Mouse (Mus musculus) MEL (cell line): ENCODE results near the gene Grin2d. TPM values are rescaled to one million over a fixed set of nuclear protein-coding genes. Genes with fewer than 3 reads are reported as not detected.

Experiments
- DNase-seq: peaks from one replicate; pipeline ENCODE4 v3.0.0; 2011; ENCODE audit warnings: low read depth, low spot score
- H3K27ac ChIP-seq: 2 replicates; pipeline ENCODE4 v1.5.1; 2012; ENCODE audit warnings: low read depth, mild to moderate bottlenecking, control low read depth, low read length, moderate library complexity; ENCODE audit not compliant: control insufficient read depth
- H3K27me3 ChIP-seq, 2 experiments: fragments of 150-350 bp in 1 of 2; sonication (generic) in 1 of 2; 2 replicates each; pipeline ENCODE4 v1.6.1; 2012; ENCODE audit warnings: low read length in 2 of 2, mild to moderate bottlenecking in 2 of 2, improper control_type of control experiment in 1 of 2, moderate library complexity in 1 of 2; ENCODE audit not compliant: insufficient read depth in 2 of 2, control insufficient read depth in 1 of 2
- H3K36me3 ChIP-seq, 2 experiments: 2 replicates each; pipeline ENCODE4 v1.6.1; 2012 to 2014; ENCODE audit warnings: low read length in 2 of 2, improper control_type of control experiment in 1 of 2, inconsistent platforms in 1 of 2, mild to moderate bottlenecking in 1 of 2; ENCODE audit not compliant: insufficient read depth in 2 of 2, control insufficient read depth in 1 of 2
- H3K4me1 ChIP-seq, 2 experiments: fragments of 150-350 bp in 1 of 2; sonication (generic) in 1 of 2; 2 replicates each; pipeline ENCODE4 v1.6.1; 2012; ENCODE audit warnings: low read length in 2 of 2, improper control_type of control experiment in 1 of 2, mild to moderate bottlenecking in 1 of 2; ENCODE audit not compliant: insufficient read depth in 2 of 2, control insufficient read depth in 1 of 2
- H3K4me3 ChIP-seq, 2 experiments: fragments of 150-350 bp in 1 of 2; sonication (generic) in 1 of 2; 2 replicates each; pipeline ENCODE4 v1.5.1; 2012; ENCODE audit warnings: low read depth in 2 of 2, low read length in 2 of 2, mild to moderate bottlenecking in 2 of 2, moderate library complexity in 2 of 2, control low read depth in 1 of 2, improper control_type of control experiment in 1 of 2; ENCODE audit not compliant: control insufficient read depth in 1 of 2, insufficient read depth in 1 of 2
- H3K79me2 ChIP-seq: 2 replicates; pipeline ENCODE4 v1.6.1; 2012; ENCODE audit warnings: mild to moderate bottlenecking, low read length, moderate library complexity; ENCODE audit not compliant: control insufficient read depth, poor library complexity, insufficient read depth
- H3K9ac ChIP-seq: 2 replicates; pipeline ENCODE4 v1.6.1; 2012; ENCODE audit warnings: low read depth, mild to moderate bottlenecking, control low read depth, low read length, moderate library complexity; ENCODE audit not compliant: control insufficient read depth, poor library complexity, severe bottlenecking
- H3K9me3 ChIP-seq: fragments of 150-350 bp; sonication (generic); replicated peaks from 2 replicates; pipeline ENCODE4 v1.6.1; 2012; ENCODE audit warnings: mild to moderate bottlenecking, low read length, improper control_type of control experiment, moderate library complexity; ENCODE audit not compliant: insufficient read depth
- BHLHE40 ChIP-seq: IDR thresholded peaks from 2 replicates; pipeline ENCODE4 v1.6.1; 2012; ENCODE audit warnings: low read depth, mild to moderate bottlenecking, inconsistent platforms, low read length, improper control_type of control experiment, borderline replicate concordance
- CHD1 ChIP-seq: IDR thresholded peaks from 2 replicates; pipeline ENCODE4 v1.6.1; 2012; ENCODE audit warnings: low read depth, mild to moderate bottlenecking, inconsistent platforms, low read length, improper control_type of control experiment
- CHD2 ChIP-seq: IDR thresholded peaks from 2 replicates; pipeline ENCODE4 v1.6.1; 2011; ENCODE audit warnings: low read length, improper control_type of control experiment
- CTCF ChIP-seq, 3 experiments: IDR thresholded peaks in 2 of 3; conservative IDR thresholded peaks in 1 of 3; 2 replicates each; pipeline ENCODE4 v1.5.1; 2011 to 2012; ENCODE audit warnings: low read length in 3 of 3, low read depth in 2 of 3, mild to moderate bottlenecking in 2 of 3, improper control_type of control experiment in 1 of 3, inconsistent platforms in 1 of 3, mixed read lengths in 1 of 3, moderate library complexity in 1 of 3; ENCODE audit not compliant: control insufficient read depth in 1 of 3, insufficient read depth in 1 of 3, poor library complexity in 1 of 3, severe bottlenecking in 1 of 3
- ELF1 ChIP-seq: IDR thresholded peaks from 2 replicates; pipeline ENCODE4 v1.6.1; 2014; ENCODE audit warnings: low read depth, mild to moderate bottlenecking, inconsistent platforms, low read length, improper control_type of control experiment, moderate library complexity
- EP300 ChIP-seq, 2 experiments: IDR thresholded peaks; 2 replicates each; pipeline ENCODE4 v1.6.1; 2011; ENCODE audit warnings: improper control_type of control experiment in 2 of 2, low read length in 2 of 2, low read depth in 1 of 2, mild to moderate bottlenecking in 1 of 2
- ETS1 ChIP-seq: IDR thresholded peaks from 2 replicates; pipeline ENCODE4 v1.6.1; 2012; ENCODE audit warnings: low read depth, mild to moderate bottlenecking, inconsistent platforms, low read length, improper control_type of control experiment, moderate library complexity
- GABPA ChIP-seq: IDR thresholded peaks from 2 replicates; pipeline ENCODE4 v1.6.1; 2012; ENCODE audit warnings: low read depth, mild to moderate bottlenecking, inconsistent platforms, low read length, improper control_type of control experiment, moderate library complexity
- JUND ChIP-seq: IDR thresholded peaks from 2 replicates; pipeline ENCODE4 v1.6.1; 2011; ENCODE audit warnings: low read depth, mild to moderate bottlenecking, improper control_type of control experiment, low read length
- MAFK ChIP-seq: IDR thresholded peaks from 2 replicates; pipeline ENCODE4 v1.6.1; 2011; ENCODE audit warnings: low read depth, mild to moderate bottlenecking, low read length, improper control_type of control experiment, borderline replicate concordance
- MAX ChIP-seq: IDR thresholded peaks from 2 replicates; pipeline ENCODE4 v1.6.1; 2011; ENCODE audit warnings: low read length, improper control_type of control experiment
- MAZ ChIP-seq: IDR thresholded peaks from 2 replicates; pipeline ENCODE4 v1.6.1; 2012; ENCODE audit warnings: low read depth, mild to moderate bottlenecking, inconsistent platforms, low read length, improper control_type of control experiment
- MYB ChIP-seq: IDR thresholded peaks from 2 replicates; pipeline ENCODE4 v1.6.1; 2011; ENCODE audit warnings: mild to moderate bottlenecking, low read depth, low read length, improper control_type of control experiment
- NELFE ChIP-seq: IDR thresholded peaks from 2 replicates; pipeline ENCODE4 v1.6.1; 2011; ENCODE audit warnings: low read depth, low read length, improper control_type of control experiment
- NRF1 ChIP-seq: IDR thresholded peaks from 2 replicates; pipeline ENCODE4 v1.6.1; 2014; ENCODE audit warnings: low read depth, mild to moderate bottlenecking, inconsistent platforms, low read length, improper control_type of control experiment, moderate library complexity; ENCODE audit not compliant: poor library complexity, insufficient read depth, severe bottlenecking
- POLR2AphosphoS5 ChIP-seq: IDR thresholded peaks from 2 replicates; pipeline ENCODE4 v1.6.1; 2012; ENCODE audit warnings: low read depth, borderline replicate concordance, mild to moderate bottlenecking, inconsistent platforms, low read length, moderate library complexity, mixed read lengths
- RAD21 ChIP-seq: IDR thresholded peaks from 2 replicates; pipeline ENCODE4 v1.6.1; 2011; ENCODE audit warnings: mild to moderate bottlenecking, low read depth, low read length, improper control_type of control experiment
- SIN3A ChIP-seq: IDR thresholded peaks from 2 replicates; pipeline ENCODE4 v1.6.1; 2012; ENCODE audit warnings: low read length, improper control_type of control experiment, inconsistent platforms
- TAL1 ChIP-seq: IDR thresholded peaks from 2 replicates; pipeline ENCODE4 v1.6.1; 2012; ENCODE audit warnings: mild to moderate bottlenecking, inconsistent platforms, low read length, moderate library complexity, mixed read lengths
- TBP ChIP-seq: IDR thresholded peaks from 2 replicates; pipeline ENCODE4 v1.8.0; 2011; ENCODE audit warnings: low read depth, low read length, improper control_type of control experiment
- TCF12 ChIP-seq: IDR thresholded peaks from 2 replicates; pipeline ENCODE4 v1.6.1; 2014; ENCODE audit warnings: low read depth, mild to moderate bottlenecking, inconsistent platforms, low read length, improper control_type of control experiment, moderate library complexity
- UBTF ChIP-seq: IDR thresholded peaks from 2 replicates; pipeline ENCODE4 v1.6.1; 2012; ENCODE audit warnings: low read depth, mild to moderate bottlenecking, inconsistent platforms, low read length, improper control_type of control experiment, moderate library complexity, borderline replicate concordance; ENCODE audit not compliant: insufficient read depth
- USF1 ChIP-seq: IDR thresholded peaks from 2 replicates; pipeline ENCODE4 v1.6.1; 2014; ENCODE audit warnings: low read depth, mild to moderate bottlenecking, inconsistent platforms, low read length, improper control_type of control experiment, moderate library complexity
- ZC3H11A ChIP-seq: IDR thresholded peaks from 2 replicates; pipeline ENCODE4 v1.6.1; 2012; ENCODE audit warnings: low read depth, mild to moderate bottlenecking, inconsistent platforms, low read length, improper control_type of control experiment
- ZMIZ1 ChIP-seq: IDR thresholded peaks from 2 replicates; pipeline ENCODE4 v1.6.1; 2012; ENCODE audit warnings: low read depth, mild to moderate bottlenecking, inconsistent platforms, low read length, improper control_type of control experiment, moderate library complexity
- polyA plus RNA-seq, 2 experiments: library from polyadenylated mRNA; stranded (reverse) in 1 of 2; unstranded in 1 of 2; fragments of >175 nt in 1 of 2; fragments of >200 nt in 1 of 2; gene quantifications; 2 replicates each; pipeline versions ENCODE4 v1.2.1 to v1.2.4; 2012; ENCODE audit warnings: low replicate concordance in 2 of 2, low read depth in 1 of 2; ENCODE audit not compliant: insufficient read length in 2 of 2, insufficient read depth in 1 of 2, missing spikeins in 1 of 2
- total RNA-seq: library from RNA; depleted of rRNA; stranded (reverse); fragments of 300-350 nt; gene quantifications from 2 replicates; pipeline ENCODE4 v1.2.3, GENCODE M21; 2012

Gene Grin2d
- total and polyA plus RNA-seq, 3 experiments, result 0.19 to 0.57 TPM; not detected in 1

- TF ChIP-seq TCF12, result peak; percentile 73
- peak; percentile 94 for TF ChIP-seq MYB
- TF ChIP-seq CTCF (IDR thresholded peaks at IDR 0.05 in 2 of 3, conservative IDR thresholded peaks at IDR 0.05 in 1 of 3; ENCODE audit: control insufficient read depth in 1 of 3, insufficient read depth in 1 of 3, low read depth in 2 of 3, low read length in 3 of 3, poor library complexity in 1 of 3, severe bottlenecking in 1 of 3), result no peak
- 0 out of 2 replicates have a peak, but pooled peaks have one; percentile 30 for TF ChIP-seq POLR2AphosphoS5
- 0 out of 2 replicates have a peak, but pooled peaks have one; percentile 16 for TF ChIP-seq BHLHE40
- peak; percentile 91 for TF ChIP-seq USF1
- TF ChIP-seq CHD2, result no peak; the same call in 1 of the 2 replicates
- TF ChIP-seq MAZ, result peak; percentile 83
- TF ChIP-seq MAFK, result no peak; the same call in 1 of the 2 replicates
- peak; percentile 88 for TF ChIP-seq TBP
- peak; percentile 96 for TF ChIP-seq ELF1
- TF ChIP-seq RAD21, result no peak
- TF ChIP-seq EP300 (IDR thresholded peaks at IDR 0.05; ENCODE audit: low read depth in 1 of 2, low read length in 2 of 2), result peak; percentile 73 to 90
- TF ChIP-seq, all 39 proteins: peak for 24
Measured at GRCm38 (mm10) chr7:45922928-45923761, 45.0 kb upstream of the Grin2d start (continued).

DNA sequence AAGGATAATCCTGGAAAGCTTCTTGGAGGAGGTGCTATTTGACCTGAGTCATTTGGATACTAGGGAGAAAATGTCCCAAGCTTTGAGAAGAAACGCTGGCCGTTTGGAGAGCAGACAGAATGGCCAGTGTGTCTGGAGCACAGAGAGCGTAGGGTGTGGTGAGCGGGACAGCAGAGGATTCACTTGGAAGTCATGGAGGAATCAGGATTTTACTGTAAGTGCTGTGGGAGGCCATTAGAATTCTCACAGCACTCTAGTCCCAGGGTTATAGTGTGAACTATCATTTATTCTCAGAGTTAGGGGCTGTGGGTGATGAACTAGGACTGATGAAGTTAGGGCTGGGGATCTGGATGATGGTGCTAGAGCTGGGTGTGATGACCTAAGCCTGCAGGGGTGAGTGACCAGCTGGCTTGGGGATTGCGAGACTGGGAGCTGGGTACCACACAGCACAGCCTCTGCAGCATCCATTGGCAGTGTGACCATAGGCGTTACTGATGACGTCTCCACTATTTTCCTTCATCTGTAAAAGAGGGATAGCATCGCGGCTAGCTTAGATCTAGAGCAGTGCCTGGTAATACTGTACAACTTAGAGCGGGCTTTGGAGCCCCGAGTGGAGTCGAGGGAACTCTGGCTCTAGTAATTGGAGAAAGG is 43.9 kb upstream of the Grin2d start:
- Histone ChIP-seq H3K27ac (peak overlapping the region; percentile 89), H3K27me3 (no peaks in the 10 kb centered on the region), H3K36me3 (peaks cover 0 to 13% of the 10 kb centered on the region in 2 experiments; a peak in 2 of 4 replicates), H3K9me3 (no peaks in the 10 kb centered on the region), H3K4me3 (peak overlapping the region; percentile 7 to 19; a peak in 2 of 4 replicates), H3K4me1 (peaks cover 8 to 19% of the 10 kb centered on the region in 2 experiments), H3K9ac (peak overlapping the region; percentile 64), H3K79me2 (peaks cover 3% of the 10 kb centered on the region; the same call in 1 of the 2 replicates)
- TF ChIP-seq NRF1, result no peak
- peak; percentile 58 for DNase-seq

- Histone ChIP-seq H3K36me3 (peaks cover 0 to 13% of the 10 kb centered on the region in 2 experiments; a peak in 2 of 4 replicates), H3K4me3 (peak within 1 kb of the TSS; percentile 63 to 64), H3K9ac (peak within 1 kb of the TSS; percentile 77), H3K9me3 (no peaks in the 10 kb centered on the region), H3K4me1 (peaks cover 8 to 19% of the 10 kb centered on the region in 2 experiments), H3K79me2 (peaks cover 3% of the 10 kb centered on the region; the same call in 1 of the 2 replicates), H3K27ac (peak within 1 kb of the TSS; percentile 89), H3K27me3 (no peaks in the 10 kb centered on the region)
- peak; percentile 89 for DNase-seq
- TF ChIP-seq TAL1 (no peak), UBTF (no peak), POLR2AphosphoS5 (no peak), JUND (no peak), TBP (peak; percentile 80), NELFE (peak; percentile 54; the same call in 1 of the 2 replicates), ZC3H11A (no peak), ZMIZ1 (peak; percentile 63; the same call in 1 of the 2 replicates), NRF1 (0 out of 2 replicates have a peak, but pooled peaks have one; percentile 7), GABPA (no peak), CHD1 (no peak), SIN3A (peak; percentile 79), ETS1 (peak; percentile 51; the same call in 1 of the 2 replicates), MAX (0 out of 2 replicates have a peak, but pooled peaks have one; percentile 19)
Measured at GRCm38 (mm10) chr7:45921242-45921621, 43.1 kb upstream of the Grin2d start, which contains the start of gene Emp3. Gene Emp3 (minus strand): TSS chr7:45921404.
